Mouse (Mus musculus) MEL (cell line): Measurements from ENCODE around the gene Hist1h2bc. TPM values are rescaled to one million over a fixed set of nuclear protein-coding genes. Genes with fewer than 3 reads are reported as not detected.
"Not testable (repeated sequence)": the region's sequence is repeated elsewhere in the genome, so short reads cannot be mapped to it uniquely, and the experiment has no call there.

Source experiments
- DNase-seq: peaks from one replicate; pipeline ENCODE4 v3.0.0; 2011; ENCODE audit warnings: low read depth, low spot score
- H3K27ac ChIP-seq: 2 replicates; pipeline ENCODE4 v1.5.1; 2012; ENCODE audit warnings: low read depth, mild to moderate bottlenecking, control low read depth, low read length, moderate library complexity; ENCODE audit not compliant: control insufficient read depth
- H3K27me3 ChIP-seq, 2 experiments: fragments of 150-350 bp in 1 of 2; sonication (generic) in 1 of 2; 2 replicates each; pipeline ENCODE4 v1.6.1; 2012; ENCODE audit warnings: low read length in 2 of 2, mild to moderate bottlenecking in 2 of 2, improper control_type of control experiment in 1 of 2, moderate library complexity in 1 of 2; ENCODE audit not compliant: insufficient read depth in 2 of 2, control insufficient read depth in 1 of 2
- H3K36me3 ChIP-seq, 2 experiments: 2 replicates each; pipeline ENCODE4 v1.6.1; 2012 to 2014; ENCODE audit warnings: low read length in 2 of 2, improper control_type of control experiment in 1 of 2, inconsistent platforms in 1 of 2, mild to moderate bottlenecking in 1 of 2; ENCODE audit not compliant: insufficient read depth in 2 of 2, control insufficient read depth in 1 of 2
- H3K4me1 ChIP-seq, 2 experiments: fragments of 150-350 bp in 1 of 2; sonication (generic) in 1 of 2; 2 replicates each; pipeline ENCODE4 v1.6.1; 2012; ENCODE audit warnings: low read length in 2 of 2, improper control_type of control experiment in 1 of 2, mild to moderate bottlenecking in 1 of 2; ENCODE audit not compliant: insufficient read depth in 2 of 2, control insufficient read depth in 1 of 2
- H3K4me3 ChIP-seq, 2 experiments: fragments of 150-350 bp in 1 of 2; sonication (generic) in 1 of 2; 2 replicates each; pipeline ENCODE4 v1.5.1; 2012; ENCODE audit warnings: low read depth in 2 of 2, low read length in 2 of 2, mild to moderate bottlenecking in 2 of 2, moderate library complexity in 2 of 2, control low read depth in 1 of 2, improper control_type of control experiment in 1 of 2; ENCODE audit not compliant: control insufficient read depth in 1 of 2, insufficient read depth in 1 of 2
- H3K79me2 ChIP-seq: 2 replicates; pipeline ENCODE4 v1.6.1; 2012; ENCODE audit warnings: mild to moderate bottlenecking, low read length, moderate library complexity; ENCODE audit not compliant: control insufficient read depth, poor library complexity, insufficient read depth
- H3K9ac ChIP-seq: 2 replicates; pipeline ENCODE4 v1.6.1; 2012; ENCODE audit warnings: low read depth, mild to moderate bottlenecking, control low read depth, low read length, moderate library complexity; ENCODE audit not compliant: control insufficient read depth, poor library complexity, severe bottlenecking
- H3K9me3 ChIP-seq: fragments of 150-350 bp; sonication (generic); replicated peaks from 2 replicates; pipeline ENCODE4 v1.6.1; 2012; ENCODE audit warnings: mild to moderate bottlenecking, low read length, improper control_type of control experiment, moderate library complexity; ENCODE audit not compliant: insufficient read depth
- CHD1 ChIP-seq: IDR thresholded peaks from 2 replicates; pipeline ENCODE4 v1.6.1; 2012; ENCODE audit warnings: low read depth, mild to moderate bottlenecking, inconsistent platforms, low read length, improper control_type of control experiment
- CHD2 ChIP-seq: IDR thresholded peaks from 2 replicates; pipeline ENCODE4 v1.6.1; 2011; ENCODE audit warnings: low read length, improper control_type of control experiment
- E2F4 ChIP-seq: IDR thresholded peaks from 2 replicates; pipeline ENCODE4 v1.6.1; 2011; ENCODE audit warnings: low read depth, low read length, improper control_type of control experiment, borderline replicate concordance
- EP300 ChIP-seq, 2 experiments: IDR thresholded peaks; 2 replicates each; pipeline ENCODE4 v1.6.1; 2011; ENCODE audit warnings: improper control_type of control experiment in 2 of 2, low read length in 2 of 2, low read depth in 1 of 2, mild to moderate bottlenecking in 1 of 2
- ETS1 ChIP-seq: IDR thresholded peaks from 2 replicates; pipeline ENCODE4 v1.6.1; 2012; ENCODE audit warnings: low read depth, mild to moderate bottlenecking, inconsistent platforms, low read length, improper control_type of control experiment, moderate library complexity
- GATA1 ChIP-seq: IDR thresholded peaks from 2 replicates; pipeline ENCODE4 v1.6.1; 2011; ENCODE audit warnings: low read depth, low read length, improper control_type of control experiment
- HCFC1 ChIP-seq: IDR thresholded peaks from 2 replicates; pipeline ENCODE4 v1.6.1; 2012; ENCODE audit warnings: low read depth, mild to moderate bottlenecking, inconsistent platforms, low read length, improper control_type of control experiment, moderate library complexity
- KAT2A ChIP-seq: conservative IDR thresholded peaks from 2 replicates; pipeline ENCODE4 v1.6.1; 2012; ENCODE audit warnings: low read depth, low read length, improper control_type of control experiment, inconsistent platforms
- MAFK ChIP-seq: IDR thresholded peaks from 2 replicates; pipeline ENCODE4 v1.6.1; 2011; ENCODE audit warnings: low read depth, mild to moderate bottlenecking, low read length, improper control_type of control experiment, borderline replicate concordance
- MAX ChIP-seq: IDR thresholded peaks from 2 replicates; pipeline ENCODE4 v1.6.1; 2011; ENCODE audit warnings: low read length, improper control_type of control experiment
- MXI1 ChIP-seq: IDR thresholded peaks from 2 replicates; pipeline ENCODE4 v1.6.1; 2011; ENCODE audit warnings: mild to moderate bottlenecking, low read depth, low read length, improper control_type of control experiment
- MYC ChIP-seq: IDR thresholded peaks from 2 replicates; pipeline ENCODE4 v1.6.1; 2011; ENCODE audit warnings: low read depth, mild to moderate bottlenecking, low read length, improper control_type of control experiment, moderate library complexity
- NELFE ChIP-seq: IDR thresholded peaks from 2 replicates; pipeline ENCODE4 v1.6.1; 2011; ENCODE audit warnings: low read depth, low read length, improper control_type of control experiment
- NRF1 ChIP-seq: IDR thresholded peaks from 2 replicates; pipeline ENCODE4 v1.6.1; 2014; ENCODE audit warnings: low read depth, mild to moderate bottlenecking, inconsistent platforms, low read length, improper control_type of control experiment, moderate library complexity; ENCODE audit not compliant: poor library complexity, insufficient read depth, severe bottlenecking
- POLR2AphosphoS5 ChIP-seq: IDR thresholded peaks from 2 replicates; pipeline ENCODE4 v1.6.1; 2012; ENCODE audit warnings: low read depth, borderline replicate concordance, mild to moderate bottlenecking, inconsistent platforms, low read length, moderate library complexity, mixed read lengths
- RCOR1 ChIP-seq: IDR thresholded peaks from 2 replicates; pipeline ENCODE4 v1.6.1; 2012; ENCODE audit warnings: low read depth, mild to moderate bottlenecking, inconsistent platforms, low read length, improper control_type of control experiment
- SIN3A ChIP-seq: IDR thresholded peaks from 2 replicates; pipeline ENCODE4 v1.6.1; 2012; ENCODE audit warnings: low read length, improper control_type of control experiment, inconsistent platforms
- SMC3 ChIP-seq: IDR thresholded peaks from 2 replicates; pipeline ENCODE4 v1.6.1; 2011; ENCODE audit warnings: low read depth, low read length, improper control_type of control experiment
- TBP ChIP-seq: IDR thresholded peaks from 2 replicates; pipeline ENCODE4 v1.8.0; 2011; ENCODE audit warnings: low read depth, low read length, improper control_type of control experiment
- TCF12 ChIP-seq: IDR thresholded peaks from 2 replicates; pipeline ENCODE4 v1.6.1; 2014; ENCODE audit warnings: low read depth, mild to moderate bottlenecking, inconsistent platforms, low read length, improper control_type of control experiment, moderate library complexity
- UBTF ChIP-seq: IDR thresholded peaks from 2 replicates; pipeline ENCODE4 v1.6.1; 2012; ENCODE audit warnings: low read depth, mild to moderate bottlenecking, inconsistent platforms, low read length, improper control_type of control experiment, moderate library complexity, borderline replicate concordance; ENCODE audit not compliant: insufficient read depth
- USF1 ChIP-seq: IDR thresholded peaks from 2 replicates; pipeline ENCODE4 v1.6.1; 2014; ENCODE audit warnings: low read depth, mild to moderate bottlenecking, inconsistent platforms, low read length, improper control_type of control experiment, moderate library complexity
- ZMIZ1 ChIP-seq: IDR thresholded peaks from 2 replicates; pipeline ENCODE4 v1.6.1; 2012; ENCODE audit warnings: low read depth, mild to moderate bottlenecking, inconsistent platforms, low read length, improper control_type of control experiment, moderate library complexity
- ZNF384 ChIP-seq: IDR thresholded peaks from 2 replicates; pipeline ENCODE4 v1.6.1; 2012; ENCODE audit warnings: low read depth, mild to moderate bottlenecking, inconsistent platforms, low read length, improper control_type of control experiment
- polyA plus RNA-seq, 2 experiments: library from polyadenylated mRNA; stranded (reverse) in 1 of 2; unstranded in 1 of 2; fragments of >175 nt in 1 of 2; fragments of >200 nt in 1 of 2; gene quantifications; 2 replicates each; pipeline versions ENCODE4 v1.2.1 to v1.2.4; 2012; ENCODE audit warnings: low replicate concordance in 2 of 2, low read depth in 1 of 2; ENCODE audit not compliant: insufficient read length in 2 of 2, insufficient read depth in 1 of 2, missing spikeins in 1 of 2
- total RNA-seq: library from RNA; depleted of rRNA; stranded (reverse); fragments of 300-350 nt; gene quantifications from 2 replicates; pipeline ENCODE4 v1.2.3, GENCODE M21; 2012

Gene Hist1h2bc
- total and polyA plus RNA-seq, 3 experiments = 3.1 to 694 TPM; not detected in 1

GRCm38 (mm10) chr13:23717176-23717575 is 33.2 kb downstream of the Hist1h2bc start:
- Histone ChIP-seq H3K4me3 (no peak overlapping the region), H3K4me1 (peaks cover 10 to 21% of the 10 kb centered on the region in 2 experiments), H3K27ac (no peak overlapping the region), H3K27me3 (no peaks in the 10 kb centered on the region)
- TF ChIP-seq GATA1 (no peak), E2F4 (no peak), TCF12 (no peak), POLR2AphosphoS5 (no peak), SMC3 (no peak), RCOR1 (no peak), ETS1 (no peak), CHD2 (no peak), MYC (no peak)
- TF ChIP-seq, all 39 proteins: peak for 0
- H3K9me3 ChIP-seq = no peaks in the 10 kb centered on the region
- H3K36me3 ChIP-seq = peaks cover 0 to 26% of the 10 kb centered on the region in 2 experiments; a peak in 2 of 4 replicates
- DNase-seq = no peak
- no peak overlapping the region for H3K9ac ChIP-seq
- H3K79me2 ChIP-seq = no peaks in the 10 kb centered on the region

GRCm38 (mm10) chr13:23717593-23718245 is 33.7 kb downstream of the Hist1h2bc start:
- 0 out of 2 replicates have a peak, but pooled peaks have one; percentile 11 for TF ChIP-seq TBP
- not testable (repeated sequence) for H3K9ac ChIP-seq, H3K27ac ChIP-seq, H3K79me2 ChIP-seq, H3K27me3 ChIP-seq, H3K4me3 ChIP-seq, H3K9me3 ChIP-seq
- Histone ChIP-seq H3K36me3 (peaks cover 0 to 22% of the 10 kb centered on the region in 2 experiments; a peak in 2 of 4 replicates), H3K4me1 (peaks cover 10 to 18% of the 10 kb centered on the region in 2 experiments)
- DNase-seq = peak; percentile 52

GRCm38 (mm10) chr13:23724239-23724638 is 40.2 kb downstream of the Hist1h2bc start:
- Histone ChIP-seq H3K79me2 (no peaks in the 10 kb centered on the region), H3K9me3 (no peaks in the 10 kb centered on the region), H3K4me1 (peaks cover 7 to 23% of the 10 kb centered on the region in 2 experiments), H3K36me3 (peaks cover 0 to 15% of the 10 kb centered on the region in 2 experiments; a peak in 2 of 4 replicates), H3K27ac (peak overlapping the region; percentile 70), H3K27me3 (no peaks in the 10 kb centered on the region), H3K9ac (peak overlapping the region; percentile 50), H3K4me3 (peak overlapping the region; percentile 40 to 43)
- DNase-seq = peak; percentile 76
- TF ChIP-seq NELFE (no peak), EP300 (IDR thresholded peaks at IDR 0.05; ENCODE audit: low read depth in 1 of 2, low read length in 2 of 2) (peak; percentile 69 to 84), MAX (peak; percentile 70), UBTF (no peak), TCF12 (0 out of 2 replicates have a peak, but pooled peaks have one; percentile 31), KAT2A (no peak), POLR2AphosphoS5 (no peak), HCFC1 (peak; percentile 35; the same call in 1 of the 2 replicates), ZMIZ1 (no peak), ZNF384 (no peak), NRF1 (no peak), ETS1 (peak; percentile 74; the same call in 1 of the 2 replicates), MYC (peak; percentile 71), USF1 (peak; percentile 63), SIN3A (peak; percentile 79), MAFK (no peak), CHD1 (no peak), MXI1 (peak; percentile 79)
